Mouse (Mus musculus): ENCODE results near the gene Vmn1r38.
"Not testable (repeated sequence)": the region's sequence is repeated elsewhere in the genome, so short reads cannot be mapped to it uniquely, and the experiment has no call there.

Gene Vmn1r38

GRCm38 (mm10) chr6:66782527-66782926 is at the start of gene Vmn1r38:
Gene Vmn1r38, minus strand, starts transcription at chr6:66782627.
- not testable (repeated sequence) for DNase-seq (ENCODE audit: low spot score)

DNA sequence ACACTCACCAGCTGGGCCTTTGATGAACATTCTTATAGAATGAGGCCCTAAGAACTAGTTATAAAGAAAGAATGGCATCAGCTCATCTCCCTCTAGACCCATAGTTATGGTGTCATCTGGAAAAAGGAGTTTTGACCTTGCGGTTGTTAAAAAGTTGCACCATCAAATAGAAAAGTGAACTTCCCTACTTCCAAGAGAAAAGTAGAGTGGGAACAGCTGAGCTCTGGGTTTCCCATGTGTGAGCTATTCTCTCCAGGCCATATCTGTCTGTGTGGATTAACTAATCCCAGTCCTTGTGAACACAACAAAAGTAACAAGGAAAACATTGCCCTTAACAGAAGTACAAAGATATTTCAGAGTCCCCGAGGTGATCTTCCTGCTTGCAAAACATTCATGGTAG is 28.1 kb upstream of the Vmn1r38 start, which contains the start of gene Vmn1r39:
Gene Vmn1r39, minus strand, starts transcription at position 101 of the 400 bp plus-strand sequence.
- DNase-seq (ENCODE audit: low spot score): no peak

DNA sequence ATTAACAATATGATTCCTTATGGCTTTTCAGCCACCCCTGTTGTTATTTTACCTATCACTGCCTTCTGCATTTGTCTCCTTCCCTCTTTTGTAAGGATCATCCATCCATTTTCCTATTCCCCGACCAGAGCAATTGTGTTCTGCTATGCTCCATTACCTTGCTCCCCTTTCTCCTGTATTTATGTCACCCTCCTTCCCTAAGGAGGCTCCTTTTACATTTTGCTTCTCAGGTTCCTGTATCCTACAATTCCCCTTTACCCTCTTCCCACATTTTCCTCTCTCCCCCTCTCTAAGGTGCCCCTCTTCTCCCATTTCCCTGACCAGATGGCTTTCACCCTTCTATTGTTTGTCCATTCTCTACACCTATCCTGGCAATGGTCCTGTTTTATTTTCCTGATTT is 23.9 kb upstream of the Vmn1r38 start:
- DNase-seq (ENCODE audit: low spot score): no peak

GRCm38 (mm10) chr6:66805713-66806112 is 23.3 kb upstream of the Vmn1r38 start:
- DNase-seq (ENCODE audit: low spot score): no peak

DNA sequence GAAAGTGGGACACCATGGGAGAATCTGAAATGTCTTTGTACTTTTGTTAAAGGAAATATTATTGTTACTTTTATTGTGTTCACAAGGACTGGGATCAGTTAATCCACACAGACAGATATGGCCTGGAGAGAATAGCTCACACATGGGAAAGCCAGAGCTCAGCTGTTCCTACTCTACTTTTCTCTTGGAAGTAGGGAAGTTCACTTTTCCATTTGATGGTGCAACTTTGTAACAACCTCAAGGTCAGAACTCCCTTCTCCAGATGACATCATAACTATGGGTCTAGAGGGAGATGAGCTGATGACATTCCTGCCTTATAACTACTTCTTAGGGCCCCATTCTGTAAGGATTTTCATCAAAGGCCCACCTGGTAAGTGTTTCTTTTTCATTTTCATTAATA is 53.3 kb downstream of the Vmn1r38 start, which contains the start of gene Vmn1r37:
Gene Vmn1r37, plus strand, starts transcription at position 301 of the 400 bp plus-strand sequence.
- DNase-seq (ENCODE audit: low spot score): not testable (repeated sequence)
